Mouse (Mus musculus): ENCODE results near the gene Arhgap11a.

Arhgap11a gene

DNA sequence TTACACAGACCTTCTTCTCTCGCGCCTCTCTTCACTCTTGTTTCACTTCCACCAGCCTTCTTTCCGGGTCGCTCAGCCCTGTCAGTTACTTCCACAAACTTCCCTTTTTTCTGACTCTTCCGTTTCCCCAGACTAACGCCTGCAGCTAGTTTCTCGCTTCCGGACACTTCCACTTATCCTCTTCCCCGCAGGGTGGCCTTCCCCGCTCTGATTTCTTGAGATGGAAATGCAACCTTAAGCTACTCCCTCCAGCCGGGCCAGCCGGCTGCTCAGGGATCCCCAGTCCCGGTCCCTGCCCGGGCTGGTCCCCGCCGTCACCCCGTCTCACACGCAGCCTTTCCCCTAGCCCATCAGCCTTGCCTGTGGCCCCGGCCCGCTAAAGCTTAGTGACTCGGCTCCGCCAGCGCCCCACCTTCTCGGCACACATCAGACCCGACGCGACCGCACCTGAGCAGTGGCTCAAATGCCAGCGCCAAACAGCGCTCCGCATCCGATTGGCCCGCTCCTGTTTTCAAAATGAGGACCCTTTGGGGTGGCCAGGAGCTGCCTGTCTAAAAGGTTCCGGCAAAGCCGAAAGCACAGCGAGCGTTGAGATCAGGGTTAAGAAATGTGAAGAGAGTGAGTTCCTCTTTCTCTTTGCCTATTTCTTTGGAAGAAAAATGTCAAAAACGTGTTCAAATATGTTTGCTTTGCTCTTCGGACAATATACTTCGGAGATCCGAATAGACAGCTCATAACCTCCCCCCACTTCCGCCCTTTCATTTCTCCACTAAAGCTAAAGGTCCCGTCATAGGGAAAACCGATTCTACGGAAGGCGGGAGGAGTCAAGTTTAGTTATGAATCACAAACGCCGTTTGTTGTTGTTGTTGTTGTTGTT is at the start of gene Arhgap11a:
Arhgap11a (minus strand) TSS at position 417 of the 877 bp plus-strand sequence.
- peak; percentile 99 for DNase-seq (ENCODE audit: low spot score)

GRCm38 (mm10) chr2:113893385-113894122 is 45.1 kb upstream of the Arhgap11a start:
- DNase-seq (ENCODE audit: low spot score) = no peak

DNA sequence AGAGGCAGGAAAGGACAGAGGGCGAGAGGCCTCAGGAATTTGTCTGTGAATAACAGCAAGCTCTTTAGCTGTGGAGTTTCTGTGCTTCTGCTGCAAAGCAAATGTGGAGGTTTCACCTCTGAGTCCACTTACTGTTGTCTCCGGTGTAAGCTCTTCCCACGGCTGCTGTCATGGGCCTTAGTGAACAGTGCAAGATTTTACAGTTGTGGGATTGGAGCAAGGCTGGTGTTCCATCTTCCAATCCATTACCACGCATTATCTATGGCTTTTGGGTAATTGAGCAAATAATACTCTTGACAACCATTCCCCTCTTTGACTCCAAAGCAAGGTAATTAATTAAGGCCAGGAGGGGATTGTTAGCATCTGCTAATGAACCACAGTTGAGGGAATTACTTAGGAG is 38.7 kb upstream of the Arhgap11a start:
- no peak for DNase-seq (ENCODE audit: low spot score)

- DNase-seq (ENCODE audit: low spot score) = peak; percentile 35
These were observed 37.6 kb upstream of the Arhgap11a start for GRCm38 (mm10) chr2:113886061-113886460.

GRCm38 (mm10) chr2:113870115-113870514 is 21.7 kb upstream of the Arhgap11a start:
- no peak for DNase-seq (ENCODE audit: low spot score)

GRCm38 (mm10) chr2:113868404-113868803 is 19.9 kb upstream of the Arhgap11a start:
- no peak for DNase-seq (ENCODE audit: low spot score)

DNA sequence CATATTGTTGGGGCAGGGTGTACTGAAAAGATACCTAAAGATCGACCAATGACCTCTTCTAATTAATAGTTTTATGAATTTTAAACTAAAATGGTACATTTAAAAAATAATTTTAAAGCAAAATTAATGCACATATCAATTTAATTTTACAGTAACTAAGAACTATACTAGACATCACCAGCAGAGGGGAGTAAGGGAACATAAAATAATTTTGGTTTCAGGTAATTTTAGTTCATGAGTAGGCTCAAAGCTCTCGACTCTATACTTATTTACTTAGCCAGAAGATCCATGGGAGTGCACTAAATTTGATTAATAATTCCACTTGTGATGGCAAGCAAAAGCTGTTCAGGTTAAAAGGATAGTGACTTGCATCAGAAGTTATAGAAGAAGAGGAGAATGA is 17.7 kb upstream of the Arhgap11a start:
- peak; percentile 43 for DNase-seq (ENCODE audit: low spot score)

DNA sequence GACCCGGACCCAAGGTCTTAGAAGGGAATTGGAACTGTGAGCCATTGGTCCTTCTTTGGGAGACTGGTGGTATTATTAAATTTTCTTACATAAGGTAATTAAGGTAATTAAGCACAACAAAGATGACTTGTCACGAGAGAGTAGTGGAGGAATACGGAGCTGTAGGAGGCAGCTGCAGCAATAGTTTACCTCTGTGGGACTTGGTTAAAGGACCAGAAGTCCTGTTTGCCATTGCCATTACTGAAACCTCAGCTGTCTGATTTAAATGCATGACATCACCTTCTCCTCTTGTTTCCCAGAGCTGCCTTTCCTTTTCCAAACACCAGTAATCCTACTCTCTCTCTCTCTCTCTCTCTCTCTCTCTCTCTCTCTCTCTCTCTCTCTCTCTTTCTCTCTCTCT is 680 bp upstream of the Arhgap11a start:
- no peak for DNase-seq (ENCODE audit: low spot score)

GRCm38 (mm10) chr2:113847678-113848244 is 700 bp downstream of the Arhgap11a start:
- DNase-seq (ENCODE audit: low spot score) = peak; percentile 39

DNA sequence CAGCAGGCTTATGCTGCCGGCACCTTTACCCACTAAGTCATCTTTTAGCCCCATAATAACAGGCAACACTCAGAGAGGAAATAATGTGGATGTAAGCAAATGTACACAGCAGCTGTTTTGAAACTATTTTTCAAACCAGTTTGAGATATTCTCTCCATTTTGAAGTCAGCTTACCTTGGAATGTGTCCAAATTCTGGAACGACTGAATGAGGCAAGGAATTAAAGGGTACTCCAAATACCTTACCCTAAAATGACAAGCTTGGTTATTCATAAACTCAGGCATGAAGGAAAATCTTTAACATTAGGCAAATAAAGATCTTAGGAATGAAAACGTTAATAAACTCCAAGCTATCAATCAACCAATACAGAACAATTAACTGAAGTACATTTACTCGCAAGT is 3.4 kb downstream of the Arhgap11a start:
- DNase-seq (ENCODE audit: low spot score) = no peak

GRCm38 (mm10) chr2:113841656-113842437 is 6.6 kb downstream of the Arhgap11a start:
- DNase-seq (ENCODE audit: low spot score) = no peak

DNA sequence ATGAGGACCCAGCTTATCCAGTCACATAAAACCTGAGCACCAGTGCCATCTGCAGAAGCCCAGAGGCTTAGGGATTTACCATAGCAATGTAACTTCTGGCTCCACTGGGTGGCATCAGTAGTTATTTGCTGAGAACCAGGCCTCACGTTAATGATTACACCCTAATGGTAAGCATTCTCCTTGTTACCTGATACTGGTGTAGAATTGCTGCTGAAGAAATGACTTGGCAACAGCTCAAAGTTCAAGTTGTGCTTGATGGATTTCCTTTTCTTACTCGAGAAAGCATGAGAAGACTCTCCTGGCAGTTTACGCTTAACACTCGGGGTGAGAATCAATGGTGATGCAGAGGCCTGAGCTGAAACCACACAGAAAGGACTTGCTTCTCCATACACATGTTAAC is 9.0 kb downstream of the Arhgap11a start:
- DNase-seq (ENCODE audit: low spot score) = no peak

GRCm38 (mm10) chr2:113835219-113835618 is 13.2 kb downstream of the Arhgap11a start:
- DNase-seq (ENCODE audit: low spot score) = no peak

- no peak for DNase-seq (ENCODE audit: low spot score)
These were observed 19.2 kb downstream of the Arhgap11a start, which contains the start of gene Scg5 for GRCm38 (mm10) chr2:113828943-113829882. Scg5 (minus strand) TSS chr2:113829121.

- no peak for DNase-seq (ENCODE audit: low spot score)
These were observed 20.1 kb downstream of the Arhgap11a start for GRCm38 (mm10) chr2:113828086-113828942.

GRCm38 (mm10) chr2:113823909-113824308 is 24.6 kb downstream of the Arhgap11a start:
- DNase-seq (ENCODE audit: low spot score) = peak; percentile 71

GRCm38 (mm10) chr2:113822367-113822766 is 26.1 kb downstream of the Arhgap11a start:
- no peak for DNase-seq (ENCODE audit: low spot score)

DNA sequence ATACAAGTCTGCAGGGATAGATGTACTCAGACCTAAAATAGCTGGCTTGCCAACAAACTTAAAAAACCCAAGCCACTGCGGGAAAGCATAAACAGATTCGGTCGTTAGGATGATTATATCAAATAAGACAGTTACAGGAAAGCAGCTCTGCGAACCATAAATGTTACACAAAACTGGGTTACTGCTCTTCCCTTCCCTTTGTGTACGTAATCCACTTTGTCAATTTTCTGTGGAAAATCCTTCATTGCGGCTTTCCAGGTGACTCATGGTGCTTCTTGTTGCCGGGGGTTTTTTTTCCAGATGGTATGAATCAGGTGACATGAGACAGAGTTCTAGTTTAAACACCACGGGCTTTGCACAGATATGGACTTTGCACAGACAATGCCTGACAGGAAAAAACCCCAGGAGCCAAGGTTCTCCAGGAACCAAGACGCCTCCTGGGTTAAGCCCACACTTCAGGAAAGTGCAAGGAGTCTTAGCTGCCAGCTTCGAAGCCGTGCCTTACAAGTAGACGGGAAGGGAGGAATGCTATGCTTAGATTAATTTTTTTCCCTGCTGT is 27.2 kb downstream of the Arhgap11a start:
- DNase-seq (ENCODE audit: low spot score) = no peak

- DNase-seq (ENCODE audit: low spot score) = no peak
These were observed 28.3 kb downstream of the Arhgap11a start for GRCm38 (mm10) chr2:113820117-113820516.
